Mouse (Mus musculus) retina, postnatal 1 day (tissue): Measurements from ENCODE around the gene Derl2.

Experiments used
- DNase-seq: peaks from one replicate; pipeline ENCODE4 v3.0.0-alpha.2; 2012

Derl2 gene

GRCm38 (mm10) chr11:70980751-70981510 is 38.7 kb downstream of the Derl2 start:
- DNase-seq, result no peak

- DNase-seq, result no peak
Observed at GRCm38 (mm10) chr11:70980232-70980631, 39.4 kb downstream of the Derl2 start.

GRCm38 (mm10) chr11:70977293-70977692 is 42.3 kb downstream of the Derl2 start:
- DNase-seq, result no peak

GRCm38 (mm10) chr11:70975193-70975592 is 44.4 kb downstream of the Derl2 start:
- DNase-seq, result no peak

- peak; percentile 45 for DNase-seq
Observed at GRCm38 (mm10) chr11:70973947-70974346, 45.7 kb downstream of the Derl2 start.

- no peak for DNase-seq
Observed at GRCm38 (mm10) chr11:70972586-70972985, 47.1 kb downstream of the Derl2 start.

- peak; percentile 6 for DNase-seq
Observed at GRCm38 (mm10) chr11:70970560-70971540, 48.8 kb downstream of the Derl2 start.

GRCm38 (mm10) chr11:70969821-70970559 is 49.7 kb downstream of the Derl2 start, which contains the start of the genes Nup88 and Rpain:
TSS of gene Nup88 (minus strand) at chr11:70969973.
TSS of gene Rpain (plus strand) at chr11:70970213.
- peak; percentile 99 for DNase-seq

GRCm38 (mm10) chr11:70969271-70969794 is 50.3 kb downstream of the Derl2 start:
- DNase-seq, result no peak

- no peak for DNase-seq
Observed at GRCm38 (mm10) chr11:70964222-70964907, 55.3 kb downstream of the Derl2 start.

GRCm38 (mm10) chr11:70960786-70961554 is 58.7 kb downstream of the Derl2 start:
- DNase-seq, result no peak
